Mouse (Mus musculus) adrenal gland, adult 10 weeks (tissue): ENCODE results near the gene Oscar. TPM values are rescaled to one million over a fixed set of nuclear protein-coding genes. Genes with fewer than 3 reads are reported as not detected.

Experiments used
- polyA plus RNA-seq: library from polyadenylated mRNA; stranded (reverse); fragments of 350-450 nt; fragmentation: Illumina TruSeq; extraction: RNeasy Lipid Tissue Mini Kit (QIAGEN cat#74804); gene quantifications from one replicate; pipeline ENCODE4 v1.2.3, GENCODE M21; 2014; ENCODE audit warnings: low read depth, low replicate concordance

Oscar gene
- polyA plus RNA-seq: not detected

DNA sequence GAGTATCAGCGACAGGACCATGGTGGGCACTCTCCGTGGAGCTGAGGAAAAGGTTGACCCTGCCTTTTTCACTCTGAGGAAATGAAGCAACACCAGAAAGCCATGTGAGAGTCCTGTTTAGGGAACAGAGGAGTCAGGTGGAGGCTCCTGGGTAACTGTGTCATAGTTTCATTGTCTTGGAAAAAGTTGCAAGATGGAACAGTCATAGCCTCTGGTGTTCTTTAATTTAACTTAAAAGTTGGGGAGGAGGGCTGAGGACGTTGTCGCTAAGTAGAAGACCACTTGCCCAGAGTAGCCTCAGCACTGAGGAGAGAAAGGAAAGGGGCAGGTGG is at the start of gene Oscar:
Gene Oscar, minus strand, starts transcription at position 101 of the 332 bp plus-strand sequence.

GRCm38 (mm10) chr7:3665215-3666114 is 49.5 kb upstream of the Oscar start, which contains the start of gene Leng1:
Gene Leng1 (minus strand): TSS chr7:3665840.

DNA sequence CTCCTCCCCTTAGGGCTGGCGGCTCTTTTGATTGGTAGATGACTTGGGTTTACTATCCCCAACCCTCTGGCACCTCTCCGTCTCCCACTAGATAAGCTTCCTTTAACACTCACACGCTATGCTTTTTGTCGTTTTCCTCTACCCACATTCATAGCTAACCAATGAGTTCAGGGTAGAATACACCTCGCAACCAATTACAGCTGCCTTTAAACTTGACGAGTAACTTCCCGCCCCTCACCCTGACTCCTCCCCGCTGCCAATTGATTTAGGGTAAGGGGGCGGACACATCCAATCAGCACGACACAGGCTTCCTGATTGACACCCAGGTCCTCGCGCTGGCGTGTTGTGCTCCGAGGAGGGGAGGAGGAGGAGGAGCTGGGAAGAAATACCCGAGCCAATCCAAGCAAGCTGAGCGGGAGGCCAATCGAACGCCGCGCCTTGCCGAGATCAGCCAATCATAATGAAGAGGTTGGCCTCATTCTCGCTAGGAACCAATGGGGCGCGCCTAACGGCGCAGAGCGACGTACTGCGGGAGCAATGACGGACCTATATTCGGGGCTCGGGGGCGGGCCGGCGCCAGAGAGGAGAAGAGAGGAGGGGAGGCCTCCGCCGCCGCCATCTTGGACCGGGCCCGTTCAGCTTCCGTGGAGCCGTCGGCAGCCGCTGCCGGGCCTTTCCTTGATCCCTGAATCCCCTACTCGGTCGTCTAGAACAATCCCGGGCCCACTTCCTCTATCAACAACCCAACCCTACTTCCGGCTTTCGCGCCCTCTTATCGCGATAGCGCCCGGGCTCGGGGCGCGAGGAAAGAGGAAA is 28.9 kb upstream of the Oscar start, which contains the start of gene Cnot3:
Gene Cnot3, plus strand, starts transcription at position 597 of the 816 bp plus-strand sequence.

GRCm38 (mm10) chr7:3629543-3630477 is 13.9 kb upstream of the Oscar start, which contains the start of the genes Tfpt and Prpf31:
Gene Tfpt (minus strand): TSS chr7:3629929.
Gene Prpf31 (plus strand): TSS chr7:3629985.

DNA sequence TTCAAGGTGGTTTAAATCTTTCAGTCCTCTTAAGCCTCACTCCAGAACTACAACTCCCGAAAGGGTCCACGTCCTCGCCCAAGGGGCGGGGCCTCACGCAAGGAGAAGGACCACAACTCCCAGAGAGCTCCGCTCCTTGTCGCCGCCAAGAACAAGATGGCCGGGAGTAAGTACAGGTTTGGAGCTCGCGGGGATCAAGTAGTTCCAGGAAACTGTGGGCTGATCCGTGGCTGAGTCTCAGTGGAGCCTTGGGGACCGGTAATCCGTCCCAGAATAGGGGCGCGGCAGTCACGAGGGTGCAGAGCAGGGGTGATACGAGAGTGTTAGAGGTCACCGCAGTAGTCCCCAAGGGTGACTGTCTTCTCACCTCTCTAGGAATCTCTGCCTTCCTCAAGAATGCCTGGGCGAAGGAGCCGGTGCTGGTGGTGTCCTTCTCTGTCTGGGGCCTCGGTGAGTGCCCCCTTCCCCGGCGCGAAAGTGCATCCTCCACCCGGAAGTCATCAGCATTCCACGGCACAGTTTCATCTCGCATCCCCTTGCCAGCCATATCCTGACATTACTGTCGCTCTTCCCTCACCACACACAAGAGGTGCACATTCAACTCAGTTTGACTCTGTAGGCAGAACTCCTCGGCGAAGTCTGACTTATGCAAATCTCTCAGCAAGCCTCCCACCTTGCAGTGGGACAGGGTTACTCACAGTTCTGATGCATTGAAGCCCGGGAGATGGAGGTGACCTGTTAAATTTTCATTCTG is 1.5 kb upstream of the Oscar start, which contains the start of gene Ndufa3:
Gene Ndufa3, plus strand, starts transcription at position 132 of the 754 bp plus-strand sequence.

Other genes with a start within 250 kb of the Oscar start
- not detected for gene Cacng8, start 225.5 kb downstream of the Oscar start, polyA plus RNA-seq
- gene Cacng6, start 192.0 kb downstream of the Oscar start, polyA plus RNA-seq: 1.0 TPM
- not detected for gene Tarm1, start 113.5 kb downstream of the Oscar start, polyA plus RNA-seq
- gene Ndufa3, start 1.2 kb upstream of the Oscar start, polyA plus RNA-seq: 21.2 TPM
- gene Tfpt, start 13.8 kb upstream of the Oscar start, polyA plus RNA-seq: 1.6 TPM
- 23.3 TPM for gene Prpf31, start 13.8 kb upstream of the Oscar start, polyA plus RNA-seq
- gene Cnot3, start 29.1 kb upstream of the Oscar start, polyA plus RNA-seq: 12.3 TPM
- gene Leng1, start 49.7 kb upstream of the Oscar start, polyA plus RNA-seq: 6.0 TPM
- gene Tmc4, start 61.4 kb upstream of the Oscar start, polyA plus RNA-seq: 7.2 TPM
- 9.3 TPM for gene Tsen34, start 76.7 kb upstream of the Oscar start, polyA plus RNA-seq
- 61.1 TPM for gene Mboat7, start 77.4 kb upstream of the Oscar start, polyA plus RNA-seq
- gene Rps9, start 87.8 kb upstream of the Oscar start, polyA plus RNA-seq: 11.8 TPM
- gene Pirb, start 104.2 kb upstream of the Oscar start, polyA plus RNA-seq: 2.7 TPM
- gene Gm15448, start 209.5 kb upstream of the Oscar start, polyA plus RNA-seq: not detected
- 0.58 TPM for gene Pira2, start 228.9 kb upstream of the Oscar start, polyA plus RNA-seq